ENCODE assay signal across 22 mouse cellular contexts in the genomic region with DNA sequence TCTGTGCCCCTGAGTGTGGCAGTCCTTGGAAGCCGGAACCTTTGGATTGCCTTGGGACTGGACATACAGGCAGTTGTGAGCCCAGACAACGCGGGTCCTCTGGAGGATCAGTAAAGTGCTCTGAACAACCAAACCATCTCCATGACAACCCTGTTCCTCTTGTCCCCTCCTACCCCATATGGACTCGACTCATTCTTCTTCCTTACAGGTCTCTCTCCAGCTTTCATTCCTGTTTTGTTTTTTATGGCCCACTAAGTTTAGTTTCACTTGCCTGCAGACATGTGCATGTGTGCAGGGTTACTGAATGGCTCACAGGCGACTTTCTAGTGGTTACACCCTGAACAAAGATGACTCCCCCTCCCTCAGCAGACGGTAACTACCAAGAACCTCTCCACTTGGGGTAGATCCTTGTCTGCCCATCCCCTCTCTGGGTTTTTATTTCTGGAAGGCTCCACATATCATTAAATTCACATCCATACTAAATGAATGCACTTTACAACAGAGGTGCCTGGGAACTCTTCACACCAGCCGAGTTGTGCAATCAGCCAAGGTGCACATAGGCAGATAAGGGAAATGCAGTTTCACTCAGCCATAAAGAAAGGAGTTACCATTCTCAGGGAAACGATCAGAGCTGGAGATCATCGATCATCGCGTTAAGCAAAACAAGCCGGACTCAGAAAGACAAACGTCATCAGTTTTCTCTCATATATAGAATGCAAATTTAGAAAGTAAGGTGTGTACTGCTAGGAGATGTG. TPM values are rescaled to one million over a fixed set of nuclear protein-coding genes. Genes with fewer than 3 reads are reported as not detected.
DNase-seq lines count a peak whose midpoint lies in the region; ATAC-seq lines count a peak whose summit lies in the region.
"Had no signal": no experiment of that assay in that cellular context is flagged by ENCODE, and none has a peak within 500 bp of the region (broad histone marks: within the 10 kb centered on the region; RNA-seq: fewer than 3 reads in every experiment).

No protein-coding gene starts in this region.

- H3K9me3 ChIP-seq in intestine, embryonic 15.5 days = no peaks in the 10 kb centered on the region
- H3K9me3 ChIP-seq: embryonic facial prominence, embryonic 10.5 days; forebrain, embryonic 12.5 days; midbrain, embryonic 10.5 days had no signal

- peak overlapping the region; percentile 45 for H3K27ac ChIP-seq in intestine, embryonic 15.5 days
- H3K27ac ChIP-seq: embryonic facial prominence, embryonic 10.5 days; forebrain, embryonic 12.5 days; midbrain, embryonic 10.5 days had no signal

- peak; percentile 30 for ATAC-seq in intestine, embryonic 15.5 days
- ATAC-seq in megakaryocyte progenitor cell, adult 5-6 weeks (replicated peaks; ENCODE audit: poor library complexity) = peak; percentile 33
- ATAC-seq: CD4-positive, CD25-positive, alpha-beta regulatory T cell, adult 4 months; inflammation-experienced regulatory T-cells, adult 6 months had no signal

- peaks cover 35% of the 10 kb centered on the region for H3K4me1 ChIP-seq in intestine, embryonic 15.5 days (replicated peaks)
- H3K4me1 ChIP-seq: forebrain, embryonic 12.5 days had no signal

- peak; percentile 70 for DNase-seq in 416B (ENCODE audit: low read depth)
- peak; percentile 43 for DNase-seq in CD4-positive helper T cell, adult 2 months (ENCODE audit: low read depth, low spot score)
- DNase-seq in layer of hippocampus, postnatal 14 days (ENCODE audit: low spot score in 2 of 2) = no peak
- DNase-seq in natural killer cell, adult 2 months (ENCODE audit: low spot score in 2 of 2) = no peak
- no peak for DNase-seq in right cerebral cortex, postnatal 10 days (ENCODE audit: low spot score in 2 of 2)
- no peak for DNase-seq in ovary, adult 18-20 months (ENCODE audit: low spot score)
- DNase-seq: cerebellum, adult 9-10 months; gastrocnemius, postnatal 36 days; kidney, postnatal 10 days; layer of hippocampus, postnatal 36 days; lung, embryonic 14.5 days; lung, postnatal 36 days; right cerebral cortex, postnatal 4 days; thymus, adult 18-20 months; thymus, postnatal 4 days had no signal

- H3K4me3 ChIP-seq in intestine, embryonic 15.5 days (replicated peaks) = no peak overlapping the region
- H3K4me3 ChIP-seq: embryonic facial prominence, embryonic 10.5 days; forebrain, embryonic 12.5 days; midbrain, embryonic 10.5 days had no signal

- no peaks in the 10 kb centered on the region for H3K36me3 ChIP-seq in intestine, embryonic 15.5 days
- H3K36me3 ChIP-seq: embryonic facial prominence, embryonic 10.5 days; forebrain, embryonic 12.5 days; midbrain, embryonic 10.5 days had no signal

- no peak overlapping the region for H3K4me2 ChIP-seq in intestine, embryonic 15.5 days (replicated peaks)
- H3K4me2 ChIP-seq: forebrain, embryonic 12.5 days; lung, embryonic 14.5 days had no signal

- WGBS in intestine, embryonic 15.5 days = 56% methylated on average over 13 of the region's 13 CpGs

- no peaks in the 10 kb centered on the region for H3K27me3 ChIP-seq in intestine, embryonic 15.5 days (replicated peaks)
- H3K27me3 ChIP-seq: forebrain, embryonic 12.5 days had no signal

- H3K9ac ChIP-seq in intestine, embryonic 15.5 days = no peak overlapping the region
- H3K9ac ChIP-seq: forebrain, embryonic 12.5 days; lung, embryonic 14.5 days had no signal

RNA-seq across cellular contexts. Expression of gene Neurl3, which starts 1.3 kb away (rescaled TPM):
- polyA plus RNA-seq in intestine, embryonic 15.5 days (2015; fragmentation: Nextera tagmentation; extraction: Ambion mirVana) = 24.2 and 25.6 TPM in 2 replicates
- total RNA-seq in megakaryocyte progenitor cell, adult 5-6 weeks (2015) = 8.5 and 11.4 TPM in 2 replicates
- 14.4 and 15.9 TPM in 2 replicates for total RNA-seq in megakaryocyte progenitor cell, adult 5-6 weeks (2017)
- total RNA-seq in layer of hippocampus, postnatal 14 days (2021) = under 1 TPM; 0.55 to 0.67 TPM

RNA-seq across cellular contexts. Expression of gene Uggt1, which starts 31.3 kb away (rescaled TPM):
- polyA plus RNA-seq in intestine, embryonic 15.5 days (2015; fragmentation: Nextera tagmentation; extraction: Ambion mirVana) = 50.3 and 57.5 TPM in 2 replicates
- total RNA-seq in megakaryocyte progenitor cell, adult 5-6 weeks (2015) = 90.2 and 94.4 TPM in 2 replicates
- 118 and 151 TPM in 2 replicates for total RNA-seq in megakaryocyte progenitor cell, adult 5-6 weeks (2017)
- total RNA-seq in layer of hippocampus, postnatal 14 days (2021) = 10 to 100 TPM; 38.3 to 44.3 TPM

RNA-seq across cellular contexts. Expression of gene Arid5a, which starts 31.7 kb away (rescaled TPM):
- 3.2 and 5.3 TPM in 2 replicates for polyA plus RNA-seq in intestine, embryonic 15.5 days (2015; fragmentation: Nextera tagmentation; extraction: Ambion mirVana)
- total RNA-seq in megakaryocyte progenitor cell, adult 5-6 weeks (2015) = 13.2 and 13.8 TPM in 2 replicates
- total RNA-seq in megakaryocyte progenitor cell, adult 5-6 weeks (2017) = 24.9 and 29.5 TPM in 2 replicates
- total RNA-seq in layer of hippocampus, postnatal 14 days (2021) = 10 to 100 TPM; 17.2 to 19.9 TPM

Comparison
In these comparisons a context has a peak if more than half of its experiments do, and no peak if none do; other contexts are left out.
1. DNase-seq: peak in 416B (single experiment) and CD4-positive helper T cell, adult 2 months (single experiment); none in layer of hippocampus, postnatal 14 days (0 of 2), natural killer cell, adult 2 months (0 of 2), right cerebral cortex, postnatal 10 days (0 of 2) and ovary, adult 18-20 months (single experiment).
2. RNA of gene Neurl3, which starts 1.3 kb away (total RNA-seq): 8.5 to 15.9 TPM in megakaryocyte progenitor cell, adult 5-6 weeks; 0.55 to 0.67 TPM in layer of hippocampus, postnatal 14 days; every median in the first group is over 4 times any median in the second.